Mouse (Mus musculus): ENCODE measurements at regions not wholly inside any gene's neighbourhood (a gene's known extent, or its start where the extent isn't known, plus 50 kb on each side); places are given as distances from the start of the nearest gene placed in this dataset.

GRCm38 (mm10) chr4:39508866-39509265, 58.8 kb downstream of the 1700009N14Rik start:
- POLR2A ChIA-PET = no interaction called here
- no peaks in the 10 kb centered on the region for H3K27me3 ChIP-seq
- no peak for TF ChIP-seq CTCF (IDR thresholded peaks at IDR 0.05)
- CTCF ChIA-PET = no interaction called here
- DNase-seq (ENCODE audit: low read depth, low spot score) (no peak), ATAC-seq (no peak)
- in situ Hi-C loops (cut with MboI; ENCODE audit: low pct_unique_long_range_greater_than_20kb) = no loop called here

- H3K27me3 ChIP-seq = no peaks in the 10 kb centered on the region
- CTCF ChIA-PET = no interaction called here
- POLR2A ChIA-PET = no interaction called here
- TF ChIP-seq CTCF (IDR thresholded peaks at IDR 0.05) = no peak
- in situ Hi-C loops (cut with MboI; ENCODE audit: low pct_unique_long_range_greater_than_20kb) = no loop called here
- DNase-seq (ENCODE audit: low read depth, low spot score) (no peak), ATAC-seq (no peak)
Observed at GRCm38 (mm10) chr4:39527492-39527891, 77.4 kb downstream of the 1700009N14Rik start.

- in situ Hi-C loops (cut with MboI; ENCODE audit: low pct_unique_long_range_greater_than_20kb) = no loop called here
- DNase-seq (ENCODE audit: low read depth, low spot score) (no peak), ATAC-seq (no peak)
- CTCF ChIA-PET = no interaction called here
- POLR2A ChIA-PET = no interaction called here
- no peaks in the 10 kb centered on the region for H3K27me3 ChIP-seq
- TF ChIP-seq CTCF (IDR thresholded peaks at IDR 0.05) = no peak
Observed at GRCm38 (mm10) chr4:39528661-39529060, 78.6 kb downstream of the 1700009N14Rik start.

- DNase-seq (ENCODE audit: low read depth, low spot score) = no peak
- POLR2A ChIA-PET = no interaction called here
- H3K27me3 ChIP-seq = no peaks in the 10 kb centered on the region
- ATAC-seq = no peak
- in situ Hi-C loops (cut with MboI; ENCODE audit: low pct_unique_long_range_greater_than_20kb) = no loop called here
- CTCF ChIA-PET = interaction anchor here (1.2 to 2.9 kb wide), 2 partner anchors 11 to 20 kb away, joined by 3 to 6 read pairs; no protein-coding TSS in a partner anchor
- no peak for TF ChIP-seq CTCF (IDR thresholded peaks at IDR 0.05)
Observed at GRCm38 (mm10) chr4:39556101-39556763, 106.1 kb downstream of the 1700009N14Rik start.

GRCm38 (mm10) chr4:39597426-39597825, 147.3 kb downstream of the 1700009N14Rik start:
- TF ChIP-seq CTCF (IDR thresholded peaks at IDR 0.05) = no peak
- CTCF ChIA-PET = interaction anchor here (0.9 to 1.1 kb wide), 2 partner anchors 10 to 20 kb away, joined by 3 to 4 read pairs; no protein-coding TSS in a partner anchor
- ATAC-seq (peak; percentile 35), DNase-seq (ENCODE audit: low read depth, low spot score) (no peak)
- POLR2A ChIA-PET = no interaction called here
- no peaks in the 10 kb centered on the region for H3K27me3 ChIP-seq
- in situ Hi-C loops (cut with MboI; ENCODE audit: low pct_unique_long_range_greater_than_20kb) = no loop called here

- ChIA-PET CTCF (no interaction called here), POLR2A (no interaction called here)
- in situ Hi-C loops (cut with MboI; ENCODE audit: low pct_unique_long_range_greater_than_20kb) = no loop called here
- ATAC-seq (no peak), DNase-seq (ENCODE audit: low read depth, low spot score) (no peak)
- H3K27me3 ChIP-seq = no peaks in the 10 kb centered on the region
- no peak for TF ChIP-seq CTCF (IDR thresholded peaks at IDR 0.05)
Observed at GRCm38 (mm10) chr4:39605046-39605445, 155.0 kb downstream of the 1700009N14Rik start.

GRCm38 (mm10) chr4:39644136-39644535, 194.0 kb downstream of the 1700009N14Rik start:
- TF ChIP-seq CTCF (IDR thresholded peaks at IDR 0.05) = no peak
- no peaks in the 10 kb centered on the region for H3K27me3 ChIP-seq
- no peak for DNase-seq (ENCODE audit: low read depth, low spot score)
- ATAC-seq = no peak
- in situ Hi-C loops (cut with MboI; ENCODE audit: low pct_unique_long_range_greater_than_20kb) = no loop called here
- ChIA-PET CTCF (no interaction called here), POLR2A (no interaction called here)

- no peak for ATAC-seq
- no peak for TF ChIP-seq CTCF (IDR thresholded peaks at IDR 0.05)
Observed at GRCm38 (mm10) chr4:39644849-39645248, 194.8 kb downstream of the 1700009N14Rik start.

GRCm38 (mm10) chr4:39660538-39660937, 210.4 kb downstream of the 1700009N14Rik start:
- ChIA-PET POLR2A (no interaction called here), CTCF (no interaction called here)
- ATAC-seq = no peak
- in situ Hi-C loops (cut with MboI; ENCODE audit: low pct_unique_long_range_greater_than_20kb) = no loop called here
- TF ChIP-seq CTCF (IDR thresholded peaks at IDR 0.05) = no peak
- H3K27me3 ChIP-seq = no peaks in the 10 kb centered on the region
- no peak for DNase-seq (ENCODE audit: low read depth, low spot score)

More at GRCm38 (mm10) chr4:39644849-39645248, 194.8 kb downstream of the 1700009N14Rik start:
- in situ Hi-C loops (cut with MboI; ENCODE audit: low pct_unique_long_range_greater_than_20kb) = no loop called here
- H3K27me3 ChIP-seq = no peaks in the 10 kb centered on the region
- ChIA-PET CTCF (no interaction called here), POLR2A (no interaction called here)
- DNase-seq (ENCODE audit: low read depth, low spot score) = no peak

GRCm38 (mm10) chr4:39672609-39673008, 222.5 kb downstream of the 1700009N14Rik start:
- in situ Hi-C loops (cut with MboI; ENCODE audit: low pct_unique_long_range_greater_than_20kb) = no loop called here
- H3K27me3 ChIP-seq = no peaks in the 10 kb centered on the region
- DNase-seq (ENCODE audit: low read depth, low spot score) (no peak), ATAC-seq (no peak)
- no peak for TF ChIP-seq CTCF (IDR thresholded peaks at IDR 0.05)
- ChIA-PET CTCF (no interaction called here), POLR2A (no interaction called here)

- ATAC-seq (no peak), DNase-seq (ENCODE audit: low read depth, low spot score) (no peak)
- ChIA-PET POLR2A (no interaction called here), CTCF (no interaction called here)
- in situ Hi-C loops (cut with MboI; ENCODE audit: low pct_unique_long_range_greater_than_20kb) = loop anchor here (10.0 to 25.0 kb wide), 2 partner anchors 380 to 1433 kb away; no protein-coding TSS in a partner anchor
- H3K27me3 ChIP-seq = no peaks in the 10 kb centered on the region
- no peak for TF ChIP-seq CTCF (IDR thresholded peaks at IDR 0.05)
Observed at GRCm38 (mm10) chr4:39695236-39695635, 245.1 kb downstream of the 1700009N14Rik start.

GRCm38 (mm10) chr4:39697565-39697964, 247.5 kb downstream of the 1700009N14Rik start:
- in situ Hi-C loops (cut with MboI; ENCODE audit: low pct_unique_long_range_greater_than_20kb) = loop anchor here (10.0 to 25.0 kb wide), 2 partner anchors 383 to 1435 kb away; no protein-coding TSS in a partner anchor
- CTCF ChIA-PET = interaction anchor here (0.9 kb wide), 1 partner anchor 390 kb away, joined by 3 read pairs; no protein-coding TSS in a partner anchor
- no peak for ATAC-seq
- peak; percentile 22 for DNase-seq (ENCODE audit: low read depth, low spot score)
- peak; percentile 61 for TF ChIP-seq CTCF (IDR thresholded peaks at IDR 0.05)
- POLR2A ChIA-PET = interaction anchor here (0.6 kb wide), 1 partner anchor 199 kb away, joined by 3 read pairs; no protein-coding TSS in a partner anchor
- H3K27me3 ChIP-seq = no peaks in the 10 kb centered on the region
